Mouse (Mus musculus): ENCODE measurements around the gene Map3k1. TPM values are rescaled to one million over a fixed set of nuclear protein-coding genes. Genes with fewer than 3 reads are reported as not detected.

The Map3k1 gene
- 6.3 TPM for polyA plus RNA-seq (2014; fragmentation: Illumina TruSeq; extraction: RNeasy Lipid Tissue Mini Kit (QIAGEN cat#74804); ENCODE audit: low read depth, low replicate concordance)

GRCm38 (mm10) chr13:111808637-111809465, at the start of gene Map3k1:
TSS of gene Map3k1 (minus strand) at chr13:111808993.

Other genes with a start within 250 kb of the Map3k1 start
- gene Gm10198, start 216.2 kb downstream of the Map3k1 start, polyA plus RNA-seq (2014; fragmentation: Illumina TruSeq; extraction: RNeasy Lipid Tissue Mini Kit (QIAGEN cat#74804); ENCODE audit: low read depth, low replicate concordance): not detected
- 14.5 TPM for gene Mier3, start 128.0 kb downstream of the Map3k1 start, polyA plus RNA-seq (2014; fragmentation: Illumina TruSeq; extraction: RNeasy Lipid Tissue Mini Kit (QIAGEN cat#74804); ENCODE audit: low read depth, low replicate concordance)

All from liver, adult 10 weeks (tissue).